Mouse (Mus musculus) small intestine, adult 2 months (tissue): Measurements from ENCODE around the gene Golga7b.

Experiments
- CTCF ChIP-seq: fragments of 200-500 bp; IDR thresholded peaks from 2 replicates; pipeline ENCODE4 v1.5.1; 2012; ENCODE audit warnings: low read depth, mild to moderate bottlenecking, control low read depth, inconsistent platforms, low read length, moderate library complexity, mixed read lengths; ENCODE audit not compliant: insufficient replicate concordance, insufficient read length; ENCODE audit errors: extremely low read depth
- POLR2A ChIP-seq: fragments of 200-500 bp; IDR thresholded peaks from 2 replicates; pipeline ENCODE4 v1.6.1; 2012; ENCODE audit warnings: low read depth, mild to moderate bottlenecking, control low read depth, inconsistent platforms, low read length, moderate library complexity

DNA sequence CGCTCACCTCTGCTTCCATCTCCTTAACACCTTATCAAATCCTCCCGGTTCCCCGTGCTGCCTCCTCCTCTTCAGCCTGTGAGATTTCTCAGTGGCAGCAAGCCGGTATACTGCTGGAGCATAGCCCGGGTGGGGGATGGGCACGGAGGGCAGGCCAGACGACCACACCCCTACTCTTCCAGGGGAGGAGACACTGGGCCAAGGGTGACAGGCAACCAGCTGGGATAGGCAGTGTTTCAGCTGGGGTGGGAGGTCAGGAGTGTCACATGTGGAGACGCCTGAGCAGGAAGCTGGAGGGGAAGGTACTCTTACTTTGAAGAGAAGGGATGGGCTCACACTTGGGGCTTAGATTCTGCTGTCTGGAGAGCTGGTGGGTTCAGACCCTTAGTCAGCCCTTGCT lies 59.6 kb downstream of the Golga7b start:
- TF ChIP-seq CTCF (no peak), POLR2A (no peak)
